In the genomic region with DNA sequence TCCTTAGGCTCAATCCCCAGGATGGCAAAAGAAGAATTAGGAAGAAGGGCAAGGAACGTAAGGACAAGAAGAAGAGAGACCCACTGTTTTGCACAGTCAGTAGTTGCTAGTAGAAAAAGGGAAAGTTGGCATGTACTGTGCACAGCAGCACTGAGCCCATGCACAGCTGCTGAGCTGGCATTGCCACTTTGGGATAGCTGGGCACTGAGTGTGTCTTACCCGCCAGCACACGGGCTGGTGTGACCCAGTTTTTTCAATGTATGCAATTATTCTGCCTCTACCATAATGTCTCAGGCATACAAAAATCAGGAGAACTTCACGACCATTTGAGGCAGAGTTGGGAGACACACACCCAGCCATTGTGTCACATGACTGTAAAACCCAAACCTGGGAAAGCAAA, we compare ENCODE assay signal across 18 mouse cellular contexts.
"Had no signal": no experiment of that assay in that cellular context is flagged by ENCODE, and none has a peak within 500 bp of the region (broad histone marks: within the 10 kb centered on the region; RNA-seq: fewer than 3 reads in every experiment).

No protein-coding gene starts in this region.

- DNase-seq: liver, postnatal 0 days; lung, adult 2 months; lung, postnatal 14 days; lung, postnatal 36 days; right cerebral cortex, postnatal 14 days; right cerebral cortex, postnatal 4 days; spleen, adult 18-20 months; thymus, adult 18-20 months; thymus, postnatal 14 days; thymus, postnatal 36 days had no signal

- H3K27ac ChIP-seq: liver, embryonic 15.5 days; lung, embryonic 15.5 days; macrophage; midbrain, embryonic 12.5 days; midbrain, embryonic 15.5 days; neural tube, embryonic 12.5 days had no signal

- H3K4me3 ChIP-seq: liver, embryonic 15.5 days; lung, embryonic 15.5 days; megakaryocyte, embryonic 14.5 days; midbrain, embryonic 12.5 days; midbrain, embryonic 15.5 days; neural tube, embryonic 12.5 days had no signal

- ATAC-seq: liver, postnatal 0 days; lung, postnatal 0 days; midbrain, embryonic 15.5 days had no signal

- H3K4me2 ChIP-seq: liver, embryonic 15.5 days; lung, embryonic 15.5 days; midbrain, embryonic 12.5 days; midbrain, embryonic 15.5 days; neural tube, embryonic 12.5 days had no signal

- H3K27me3 ChIP-seq: liver, embryonic 15.5 days; lung, embryonic 15.5 days; megakaryocyte, embryonic 14.5 days; midbrain, embryonic 15.5 days; neural tube, embryonic 12.5 days had no signal

- H3K4me1 ChIP-seq: liver, embryonic 15.5 days; lung, embryonic 15.5 days; megakaryocyte, embryonic 14.5 days; midbrain, embryonic 12.5 days; midbrain, embryonic 15.5 days; neural tube, embryonic 12.5 days had no signal

- H3K9ac ChIP-seq: liver, embryonic 15.5 days; liver, postnatal 0 days; lung, embryonic 15.5 days; midbrain, embryonic 12.5 days; midbrain, embryonic 15.5 days; neural tube, embryonic 12.5 days had no signal

- H3K36me3 ChIP-seq: liver, embryonic 15.5 days; lung, embryonic 15.5 days; midbrain, embryonic 12.5 days; midbrain, embryonic 15.5 days; neural tube, embryonic 12.5 days had no signal

- H3K9me3 ChIP-seq: liver, embryonic 15.5 days; lung, embryonic 15.5 days; midbrain, embryonic 12.5 days; midbrain, embryonic 15.5 days; neural tube, embryonic 12.5 days had no signal
